Mouse (Mus musculus): Measurements from ENCODE around the gene Gnl1.
"Not testable (repeated sequence)": the region's sequence is repeated elsewhere in the genome, so short reads cannot be mapped to it uniquely, and the experiment has no call there.

Gene Gnl1

GRCm38 (mm10) chr17:35979401-35980362, at the start of gene Gnl1, which contains the start of gene Prr3:
Gene Gnl1 (plus strand): TSS chr17:35979851.
Gene Prr3 (minus strand): TSS chr17:35980236.
- peak; percentile 86 to 92 for DNase-seq (ENCODE audit: low spot score in 2 of 2)

- no peak for DNase-seq (ENCODE audit: low spot score in 2 of 2)
Observed at GRCm38 (mm10) chr17:35930627-35931026, 49.0 kb upstream of the Gnl1 start.

GRCm38 (mm10) chr17:35932608-35933007, 47.0 kb upstream of the Gnl1 start:
- no peak for DNase-seq (ENCODE audit: low spot score in 2 of 2)

GRCm38 (mm10) chr17:35935763-35936162, 43.9 kb upstream of the Gnl1 start:
- DNase-seq (ENCODE audit: low spot score in 2 of 2) = not testable (repeated sequence)

GRCm38 (mm10) chr17:35937700-35938348, 41.8 kb upstream of the Gnl1 start:
- no peak for DNase-seq (ENCODE audit: low spot score in 2 of 2)

- DNase-seq (ENCODE audit: low spot score in 2 of 2) = no peak
Observed at GRCm38 (mm10) chr17:35939108-35939507, 40.5 kb upstream of the Gnl1 start.

- no peak for DNase-seq (ENCODE audit: low spot score in 2 of 2)
Observed at GRCm38 (mm10) chr17:35939941-35940340, 39.7 kb upstream of the Gnl1 start.

- not testable (repeated sequence) for DNase-seq (ENCODE audit: low spot score in 2 of 2)
Observed at GRCm38 (mm10) chr17:35950946-35951345, 28.7 kb upstream of the Gnl1 start.

- DNase-seq (ENCODE audit: low spot score in 2 of 2) = not testable (repeated sequence)
Observed at GRCm38 (mm10) chr17:35952559-35952958, 27.1 kb upstream of the Gnl1 start.

GRCm38 (mm10) chr17:35954665-35955064, 25.0 kb upstream of the Gnl1 start:
- DNase-seq (ENCODE audit: low spot score in 2 of 2) = no peak

- DNase-seq (ENCODE audit: low spot score in 2 of 2) = no peak
Observed at GRCm38 (mm10) chr17:35958533-35959223, 21.0 kb upstream of the Gnl1 start.

- DNase-seq (ENCODE audit: low spot score in 2 of 2) = no peak
Observed at GRCm38 (mm10) chr17:35963279-35963678, 16.4 kb upstream of the Gnl1 start.

- no peak for DNase-seq (ENCODE audit: low spot score in 2 of 2)
Observed at GRCm38 (mm10) chr17:35967621-35968020, 12.0 kb upstream of the Gnl1 start.

GRCm38 (mm10) chr17:35969418-35970389, 9.9 kb upstream of the Gnl1 start, which contains the start of gene Abcf1:
Gene Abcf1 (minus strand): TSS chr17:35969761.
- DNase-seq (ENCODE audit: low spot score in 2 of 2) = peak; percentile 96 to 99

- DNase-seq (ENCODE audit: low spot score in 2 of 2) = no peak
Observed at GRCm38 (mm10) chr17:35972131-35972530, 7.5 kb upstream of the Gnl1 start.

GRCm38 (mm10) chr17:35978811-35979400, 745 bp upstream of the Gnl1 start:
- no peak for DNase-seq (ENCODE audit: low spot score in 2 of 2)

- DNase-seq (ENCODE audit: low spot score in 2 of 2) = peak; percentile 24 to 53
Observed at GRCm38 (mm10) chr17:35980363-35980754, 708 bp downstream of the Gnl1 start.

GRCm38 (mm10) chr17:35981776-35982175, 2.1 kb downstream of the Gnl1 start:
- DNase-seq (ENCODE audit: low spot score in 2 of 2) = no peak

GRCm38 (mm10) chr17:35991781-35992180, 12.1 kb downstream of the Gnl1 start:
- no peak for DNase-seq (ENCODE audit: low spot score in 2 of 2)

- peak; percentile 62 to 63 for DNase-seq (ENCODE audit: low spot score in 2 of 2)
Observed at GRCm38 (mm10) chr17:35993675-35994074, 14.0 kb downstream of the Gnl1 start.
